Mouse (Mus musculus): ENCODE data around the gene Npepl1. TPM values are rescaled to one million over a fixed set of nuclear protein-coding genes. Genes with fewer than 3 reads are reported as not detected.

The Npepl1 gene
- polyA plus RNA-seq, 1 experiment, result 33.1 TPM

DNA sequence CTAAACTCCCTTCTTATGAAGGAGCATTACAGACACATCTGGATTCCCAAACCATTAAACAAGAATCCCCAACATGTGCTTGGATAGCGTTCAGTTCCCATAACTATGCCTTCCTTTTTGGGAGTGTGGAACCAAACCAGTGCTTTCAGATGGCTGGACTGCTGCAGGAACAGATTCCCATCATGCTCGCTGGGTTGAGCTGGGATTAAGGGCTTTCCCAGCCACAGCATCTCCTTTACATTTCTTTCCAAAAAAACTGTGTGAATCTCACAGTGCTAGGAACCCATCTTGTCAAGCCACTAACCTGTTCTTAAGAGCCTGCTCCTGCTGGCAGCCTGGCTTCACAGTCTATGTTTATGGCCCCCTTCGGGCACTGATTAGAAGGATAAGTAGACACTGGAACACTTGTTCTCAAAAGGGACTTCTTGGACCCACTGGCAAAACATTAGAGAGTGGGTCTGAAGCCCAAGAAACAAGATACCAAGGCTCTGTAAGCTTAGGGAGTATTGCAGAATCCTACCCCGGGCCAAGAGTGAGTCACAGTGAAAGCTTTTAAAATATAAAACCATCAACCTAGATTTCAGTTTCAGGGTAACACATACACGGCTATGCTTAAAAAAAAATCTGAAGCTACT lies 36.9 kb upstream of the Npepl1 start:
- Histone ChIP-seq H3K4me1 (ENCODE audit: control insufficient read depth, insufficient read depth, low read length) (no peaks in the 10 kb centered on the region), H3K4me3 (replicated peaks; ENCODE audit: control insufficient read depth, low read depth, low read length) (no peak overlapping the region), H3K27ac (ENCODE audit: control insufficient read depth, insufficient read depth, low read depth, low read length, poor library complexity) (no peak overlapping the region)
- 79% methylated on average over 5 of the region's 5 CpGs for WGBS
- TF ChIP-seq POLR2A (IDR thresholded peaks at IDR 0.05; ENCODE audit: borderline replicate concordance, control insufficient read depth, low read depth, low read length) (no peak), CTCF (IDR thresholded peaks at IDR 0.05; ENCODE audit: control insufficient read depth, insufficient read depth, low read length) (no peak)

- TF ChIP-seq CTCF (IDR thresholded peaks at IDR 0.05; ENCODE audit: control insufficient read depth, insufficient read depth, low read length) (no peak), POLR2A (IDR thresholded peaks at IDR 0.05; ENCODE audit: borderline replicate concordance, control insufficient read depth, low read depth, low read length) (no peak)
- no peaks in the 10 kb centered on the region for H3K4me1 ChIP-seq (ENCODE audit: control insufficient read depth, insufficient read depth, low read length)
- 9% methylated on average over 8 of the region's 13 CpGs for WGBS
- H3K4me3 ChIP-seq (replicated peaks; ENCODE audit: control insufficient read depth, low read depth, low read length), result no peak overlapping the region
- no peak overlapping the region for H3K27ac ChIP-seq (ENCODE audit: control insufficient read depth, insufficient read depth, low read depth, low read length, poor library complexity)
These were observed 35.5 kb upstream of the Npepl1 start for GRCm38 (mm10) chr2:174074621-174075020.

DNA sequence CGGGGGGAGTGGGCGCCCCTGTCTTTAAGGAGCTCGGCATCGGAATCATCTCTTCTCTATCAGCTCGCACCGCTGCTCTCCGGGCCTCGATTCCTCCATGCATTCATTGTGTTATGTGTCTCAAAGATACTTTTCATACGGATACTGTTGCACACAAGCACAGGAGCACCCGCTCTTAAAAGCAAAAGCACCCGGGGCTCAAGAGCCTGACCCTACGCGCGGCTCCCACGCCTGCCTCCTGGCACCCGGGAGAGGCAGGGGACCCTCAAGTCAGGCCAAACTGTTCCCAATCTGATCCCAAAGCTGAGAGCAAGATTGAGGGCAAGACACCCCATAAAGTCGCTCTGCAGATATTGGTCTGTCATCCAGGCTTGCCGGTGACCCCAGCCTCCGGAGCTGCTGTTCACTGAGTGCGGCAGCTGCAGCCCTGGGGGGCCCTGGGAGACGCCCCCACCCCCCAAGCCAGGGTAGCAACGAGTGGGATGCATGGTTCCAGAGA lies 35.0 kb upstream of the Npepl1 start:
- TF ChIP-seq POLR2A (IDR thresholded peaks at IDR 0.05; ENCODE audit: borderline replicate concordance, control insufficient read depth, low read depth, low read length) (no peak), CTCF (IDR thresholded peaks at IDR 0.05; ENCODE audit: control insufficient read depth, insufficient read depth, low read length) (no peak)
- H3K27ac ChIP-seq (ENCODE audit: control insufficient read depth, insufficient read depth, low read depth, low read length, poor library complexity), result peak overlapping the region; percentile 25; the same call in 1 of the 2 replicates
- no peak overlapping the region for H3K4me3 ChIP-seq (replicated peaks; ENCODE audit: control insufficient read depth, low read depth, low read length)
- 20% methylated on average over 22 of the region's 22 CpGs for WGBS
- H3K4me1 ChIP-seq (ENCODE audit: control insufficient read depth, insufficient read depth, low read length), result no peaks in the 10 kb centered on the region

DNA sequence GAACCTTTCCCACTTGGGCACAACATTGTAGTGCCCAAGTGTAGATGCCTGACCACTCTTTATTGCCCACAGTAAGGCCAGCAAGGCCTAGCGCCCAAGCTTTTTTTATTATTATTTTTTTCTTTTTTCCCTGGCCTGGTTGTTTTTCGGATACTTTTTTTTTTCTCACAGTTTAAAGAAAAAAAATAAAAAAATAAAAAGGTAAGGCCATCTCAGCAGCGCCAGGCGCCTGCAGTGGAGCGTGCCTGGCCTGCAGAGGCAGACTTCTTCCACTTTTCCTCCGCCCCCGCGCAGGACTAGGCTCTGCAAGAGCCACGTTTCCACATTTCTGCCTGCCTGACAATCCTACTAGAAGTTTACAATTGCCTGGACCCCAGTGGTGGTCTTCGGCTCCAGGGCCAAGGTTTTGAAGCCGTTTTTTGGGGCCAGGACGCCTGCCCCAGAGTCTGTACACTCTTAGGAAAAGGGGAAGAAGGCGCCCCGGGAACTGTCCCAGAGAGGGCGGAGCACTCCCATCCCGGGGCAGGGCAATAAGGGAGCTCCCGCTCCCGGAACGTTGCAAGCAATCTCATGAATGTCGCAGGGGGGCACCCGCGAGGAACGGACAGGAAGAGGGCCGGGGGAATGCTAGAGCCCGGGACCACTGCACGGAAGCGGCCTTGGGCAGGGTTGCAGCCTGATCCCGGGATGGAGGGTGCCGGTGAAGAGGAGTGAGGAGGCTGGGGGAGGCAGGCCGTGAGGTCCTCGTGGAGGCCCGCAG lies 34.3 kb upstream of the Npepl1 start, which contains the start of gene Stx16:
TSS of gene Stx16 (plus strand) at position 636 of the 760 bp plus-strand sequence.
- 2% methylated on average over 32 of the region's 32 CpGs for WGBS
- Histone ChIP-seq H3K4me1 (ENCODE audit: control insufficient read depth, insufficient read depth, low read length) (no peaks in the 10 kb centered on the region), H3K4me3 (replicated peaks; ENCODE audit: control insufficient read depth, low read depth, low read length) (peak within 1 kb of the TSS; percentile 85), H3K27ac (ENCODE audit: control insufficient read depth, insufficient read depth, low read depth, low read length, poor library complexity) (peak within 1 kb of the TSS; percentile 63)
- TF ChIP-seq CTCF (IDR thresholded peaks at IDR 0.05; ENCODE audit: control insufficient read depth, insufficient read depth, low read length) (peak; percentile 37; the same call in 1 of the 2 replicates), POLR2A (IDR thresholded peaks at IDR 0.05; ENCODE audit: borderline replicate concordance, control insufficient read depth, low read depth, low read length) (peak; percentile 80; the same call in 1 of the 2 replicates)

DNA sequence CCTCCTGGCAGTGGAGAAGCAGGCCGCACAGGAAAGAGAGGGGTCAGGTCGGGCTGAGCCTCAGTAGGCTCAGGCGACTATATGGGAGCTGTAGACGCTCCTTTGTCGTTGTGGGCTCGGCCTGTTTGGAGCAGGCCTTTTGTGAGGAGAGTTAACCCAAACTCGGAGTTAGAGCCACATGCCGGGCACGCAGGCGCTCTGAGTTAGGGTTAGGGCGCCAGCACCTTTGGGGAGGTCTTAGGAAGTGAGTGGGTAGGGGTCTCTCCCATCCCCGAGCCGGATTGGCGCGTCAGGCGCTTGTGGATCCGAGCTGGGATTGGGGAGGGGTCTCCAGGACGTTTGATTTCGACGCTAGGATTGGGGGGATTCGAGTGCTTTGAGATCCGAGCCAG lies 33.7 kb upstream of the Npepl1 start:
- WGBS, result under 1% methylated on average over 22 of the region's 22 CpGs
- Histone ChIP-seq H3K4me1 (ENCODE audit: control insufficient read depth, insufficient read depth, low read length) (no peaks in the 10 kb centered on the region), H3K4me3 (replicated peaks; ENCODE audit: control insufficient read depth, low read depth, low read length) (peak overlapping the region; percentile 85), H3K27ac (ENCODE audit: control insufficient read depth, insufficient read depth, low read depth, low read length, poor library complexity) (peak overlapping the region; percentile 63)
- TF ChIP-seq POLR2A (IDR thresholded peaks at IDR 0.05; ENCODE audit: borderline replicate concordance, control insufficient read depth, low read depth, low read length) (no peak), CTCF (IDR thresholded peaks at IDR 0.05; ENCODE audit: control insufficient read depth, insufficient read depth, low read length) (no peak)

DNA sequence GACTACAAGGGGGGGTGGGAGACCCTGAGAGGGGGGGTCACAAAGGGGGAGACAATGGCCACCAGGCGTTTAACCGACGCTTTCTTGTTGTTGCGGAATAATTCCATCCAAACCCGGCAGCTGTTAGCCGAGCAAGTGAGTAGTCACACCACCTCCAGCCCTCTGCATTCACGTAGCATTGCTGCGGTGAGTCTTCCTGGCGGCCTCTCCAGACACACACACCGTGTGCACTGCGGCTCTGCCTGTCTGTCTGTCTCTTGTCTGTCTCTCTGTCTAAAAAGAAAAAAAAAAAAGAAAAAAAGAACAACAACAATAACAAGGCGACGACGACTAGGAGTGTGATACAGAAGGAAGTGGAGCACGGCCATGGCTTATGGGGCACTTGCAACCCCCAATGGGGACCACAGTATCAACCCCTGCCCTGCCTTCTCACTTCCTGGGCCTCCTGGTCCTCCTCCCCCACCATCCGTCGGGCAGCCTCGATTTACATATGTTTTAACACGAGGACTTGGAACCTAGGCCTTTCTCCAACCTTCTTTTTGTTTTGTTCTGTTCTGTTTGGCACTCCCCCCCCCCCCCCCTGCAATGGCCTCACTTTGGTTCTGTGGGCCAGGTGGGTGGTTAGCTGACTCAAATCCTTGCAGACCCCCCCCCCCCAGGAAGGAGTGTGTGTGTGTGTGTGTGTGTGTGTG lies 33.0 kb upstream of the Npepl1 start:
- H3K4me3 ChIP-seq (replicated peaks; ENCODE audit: control insufficient read depth, low read depth, low read length), result peak overlapping the region; percentile 85
- peak overlapping the region; percentile 63 for H3K27ac ChIP-seq (ENCODE audit: control insufficient read depth, insufficient read depth, low read depth, low read length, poor library complexity)
- TF ChIP-seq CTCF (IDR thresholded peaks at IDR 0.05; ENCODE audit: control insufficient read depth, insufficient read depth, low read length), result no peak
- peak; percentile 26; the same call in 1 of the 2 replicates for TF ChIP-seq POLR2A (IDR thresholded peaks at IDR 0.05; ENCODE audit: borderline replicate concordance, control insufficient read depth, low read depth, low read length)
- under 1% methylated on average over 19 of the region's 19 CpGs for WGBS
- H3K4me1 ChIP-seq (ENCODE audit: control insufficient read depth, insufficient read depth, low read length), result no peaks in the 10 kb centered on the region

DNA sequence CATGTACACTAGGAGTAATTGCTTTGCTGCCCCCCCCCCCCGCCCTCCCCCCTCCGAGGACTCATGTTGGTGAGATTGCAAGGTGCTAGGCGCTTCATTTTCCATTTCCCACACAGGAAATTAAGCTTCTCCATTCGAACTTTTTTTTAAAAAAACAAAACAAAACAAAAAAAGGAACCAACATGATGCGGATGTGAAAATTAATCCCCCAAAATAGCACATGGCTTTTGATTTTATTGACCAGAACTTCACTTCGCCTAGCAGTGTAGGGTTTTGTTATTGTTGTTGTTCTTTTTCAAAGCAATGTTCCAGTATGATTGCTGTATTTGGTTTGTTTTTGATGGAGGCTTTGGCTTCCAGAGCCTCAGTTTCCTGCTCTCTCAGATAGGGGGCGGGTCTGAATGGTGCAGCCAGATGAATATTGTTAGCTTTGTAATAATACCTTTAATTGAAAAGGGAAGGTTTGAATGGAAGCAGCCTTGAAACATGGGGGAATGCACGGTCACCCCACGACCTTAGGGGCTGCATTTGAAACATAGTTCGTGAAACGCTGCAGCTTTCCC lies 32.3 kb upstream of the Npepl1 start:
- Histone ChIP-seq H3K4me3 (replicated peaks; ENCODE audit: control insufficient read depth, low read depth, low read length) (peak overlapping the region; percentile 47), H3K4me1 (ENCODE audit: control insufficient read depth, insufficient read depth, low read length) (no peaks in the 10 kb centered on the region), H3K27ac (ENCODE audit: control insufficient read depth, insufficient read depth, low read depth, low read length, poor library complexity) (no peak overlapping the region)
- 2% methylated on average over 11 of the region's 11 CpGs for WGBS
- TF ChIP-seq POLR2A (IDR thresholded peaks at IDR 0.05; ENCODE audit: borderline replicate concordance, control insufficient read depth, low read depth, low read length), result no peak
- no peak for TF ChIP-seq CTCF (IDR thresholded peaks at IDR 0.05; ENCODE audit: control insufficient read depth, insufficient read depth, low read length)
